Mouse (Mus musculus): ENCODE measurements around the gene Mdga2.

GRCm38 (mm10) chr12:66556846-66557245, 665.5 kb downstream of the Mdga2 start:
- TF ChIP-seq TAL1 (conservative IDR thresholded peaks at IDR 0.05; ENCODE audit: low read depth, low read length) (no peak), CTCF (IDR thresholded peaks at IDR 0.05; ENCODE audit: low read depth, low read length) (no peak)
